Mouse (Mus musculus): Measurements from ENCODE around the gene Arhgef3. TPM values are rescaled to one million over a fixed set of nuclear protein-coding genes. Genes with fewer than 3 reads are reported as not detected.

Gene Arhgef3
- polyA plus RNA-seq, 1 experiment from 2014 or later: 5.4 TPM

GRCm38 (mm10) chr14:27075084-27075483 lies 39.6 kb upstream of the Arhgef3 start:
- peaks cover 21% of the 10 kb centered on the region for H3K4me1 ChIP-seq (ENCODE audit: control insufficient read depth, insufficient read depth, low read length)
- no peak overlapping the region for H3K4me2 ChIP-seq (ENCODE audit: low read depth, low read length)
- peak overlapping the region; percentile 56; the same call in 1 of the 2 replicates for H3K27ac ChIP-seq (replicated peaks; ENCODE audit: low read depth, low read length)
- H3K27me3 ChIP-seq (ENCODE audit: control insufficient read depth, insufficient read depth, low read length): no peaks in the 10 kb centered on the region
- H3K9me3 ChIP-seq (replicated peaks; ENCODE audit: control insufficient read depth, low read length): no peaks in the 10 kb centered on the region
- H3K9ac ChIP-seq (replicated peaks; ENCODE audit: low read length): no peak overlapping the region
- no peaks in the 10 kb centered on the region for H3K36me3 ChIP-seq (replicated peaks; ENCODE audit: control insufficient read depth, insufficient read depth, low read depth, low read length)
- WGBS: 39% methylated on average over 6 of the region's 6 CpGs
- H3K4me3 ChIP-seq (ENCODE audit: low read depth, low read length): no peak overlapping the region
- DNase-seq (ENCODE audit: low spot score) (peak; percentile 65), ATAC-seq (replicated peaks; ENCODE audit: insufficient number of reproducible peaks, low FRiP score, low TSS enrichment, low read depth) (no peak)

GRCm38 (mm10) chr14:27075909-27076521 lies 38.7 kb upstream of the Arhgef3 start:
- Histone ChIP-seq H3K36me3 (replicated peaks; ENCODE audit: control insufficient read depth, insufficient read depth, low read depth, low read length) (no peaks in the 10 kb centered on the region), H3K9ac (replicated peaks; ENCODE audit: low read length) (no peak overlapping the region), H3K27ac (replicated peaks; ENCODE audit: low read depth, low read length) (no peak overlapping the region), H3K4me3 (ENCODE audit: low read depth, low read length) (no peak overlapping the region), H3K4me2 (ENCODE audit: low read depth, low read length) (no peak overlapping the region), H3K9me3 (replicated peaks; ENCODE audit: control insufficient read depth, low read length) (no peaks in the 10 kb centered on the region), H3K4me1 (ENCODE audit: control insufficient read depth, insufficient read depth, low read length) (peaks cover 16% of the 10 kb centered on the region), H3K27me3 (ENCODE audit: control insufficient read depth, insufficient read depth, low read length) (no peaks in the 10 kb centered on the region)
- DNase-seq (ENCODE audit: low spot score) (no peak), ATAC-seq (replicated peaks; ENCODE audit: insufficient number of reproducible peaks, low FRiP score, low TSS enrichment, low read depth) (0 out of 2 replicates have a peak, but pooled peaks have one; percentile 35)
- WGBS: 68% methylated on average over 8 of the region's 8 CpGs

- no peak overlapping the region for H3K4me3 ChIP-seq (ENCODE audit: low read depth, low read length)
- H3K9ac ChIP-seq (replicated peaks; ENCODE audit: low read length): no peak overlapping the region
- DNase-seq (ENCODE audit: low spot score) (no peak), ATAC-seq (replicated peaks; ENCODE audit: insufficient number of reproducible peaks, low FRiP score, low TSS enrichment, low read depth) (no peak)
- no peak overlapping the region for H3K27ac ChIP-seq (replicated peaks; ENCODE audit: low read depth, low read length)
- H3K9me3 ChIP-seq (replicated peaks; ENCODE audit: control insufficient read depth, low read length): no peaks in the 10 kb centered on the region
- no peaks in the 10 kb centered on the region for H3K36me3 ChIP-seq (replicated peaks; ENCODE audit: control insufficient read depth, insufficient read depth, low read depth, low read length)
- H3K27me3 ChIP-seq (ENCODE audit: control insufficient read depth, insufficient read depth, low read length): no peaks in the 10 kb centered on the region
- peaks cover 13% of the 10 kb centered on the region for H3K4me1 ChIP-seq (ENCODE audit: control insufficient read depth, insufficient read depth, low read length)
- 81% methylated on average over 2 of the region's 2 CpGs for WGBS
- no peak overlapping the region for H3K4me2 ChIP-seq (ENCODE audit: low read depth, low read length)
Measured at GRCm38 (mm10) chr14:27076522-27076920, 38.2 kb upstream of the Arhgef3 start.

GRCm38 (mm10) chr14:27081536-27082275 lies 33.0 kb upstream of the Arhgef3 start:
- ATAC-seq (replicated peaks; ENCODE audit: insufficient number of reproducible peaks, low FRiP score, low TSS enrichment, low read depth) (no peak), DNase-seq (ENCODE audit: low spot score) (no peak)
- Histone ChIP-seq H3K27ac (replicated peaks; ENCODE audit: low read depth, low read length) (no peak overlapping the region), H3K4me1 (ENCODE audit: control insufficient read depth, insufficient read depth, low read length) (peaks cover 3% of the 10 kb centered on the region; the same call in 1 of the 2 replicates), H3K27me3 (ENCODE audit: control insufficient read depth, insufficient read depth, low read length) (no peaks in the 10 kb centered on the region), H3K9me3 (replicated peaks; ENCODE audit: control insufficient read depth, low read length) (no peaks in the 10 kb centered on the region), H3K9ac (replicated peaks; ENCODE audit: low read length) (no peak overlapping the region), H3K4me2 (ENCODE audit: low read depth, low read length) (no peak overlapping the region), H3K4me3 (ENCODE audit: low read depth, low read length) (no peak overlapping the region), H3K36me3 (replicated peaks; ENCODE audit: control insufficient read depth, insufficient read depth, low read depth, low read length) (no peaks in the 10 kb centered on the region; the same call in 1 of the 2 replicates)
- 68% methylated on average over 5 of the region's 5 CpGs for WGBS

DNA sequence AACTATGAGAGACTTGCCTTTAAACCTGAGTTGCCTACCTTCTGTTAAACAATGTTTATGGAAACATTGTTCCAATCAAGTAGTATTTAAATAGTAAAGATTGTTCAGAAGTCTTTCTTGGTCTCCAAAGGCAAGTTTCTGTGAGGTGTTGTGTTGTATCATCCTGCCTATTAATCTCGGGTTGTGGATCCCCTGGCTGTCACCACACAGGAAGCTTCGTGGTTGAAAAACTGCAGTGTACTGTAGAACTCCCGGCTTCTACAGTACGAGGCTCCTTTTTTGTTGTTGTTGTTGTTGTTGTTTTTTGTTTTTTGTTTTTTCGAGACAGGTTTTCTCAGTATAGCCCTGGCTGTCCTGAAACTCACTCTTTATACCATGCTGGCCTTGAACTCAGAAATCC lies 29.2 kb upstream of the Arhgef3 start:
- 77% methylated on average over 5 of the region's 5 CpGs for WGBS
- Histone ChIP-seq H3K4me2 (ENCODE audit: low read depth, low read length) (no peak overlapping the region), H3K4me3 (ENCODE audit: low read depth, low read length) (no peak overlapping the region), H3K27ac (replicated peaks; ENCODE audit: low read depth, low read length) (no peak overlapping the region), H3K9ac (replicated peaks; ENCODE audit: low read length) (no peak overlapping the region), H3K9me3 (replicated peaks; ENCODE audit: control insufficient read depth, low read length) (no peaks in the 10 kb centered on the region), H3K36me3 (replicated peaks; ENCODE audit: control insufficient read depth, insufficient read depth, low read depth, low read length) (no peaks in the 10 kb centered on the region; the same call in 1 of the 2 replicates), H3K4me1 (ENCODE audit: control insufficient read depth, insufficient read depth, low read length) (peaks cover 3% of the 10 kb centered on the region; the same call in 1 of the 2 replicates), H3K27me3 (ENCODE audit: control insufficient read depth, insufficient read depth, low read length) (no peaks in the 10 kb centered on the region)
- no peak for DNase-seq (ENCODE audit: low spot score)
- no peak for ATAC-seq (replicated peaks; ENCODE audit: insufficient number of reproducible peaks, low FRiP score, low TSS enrichment, low read depth)

- peak; percentile 70 for DNase-seq (ENCODE audit: low spot score)
- no peak overlapping the region for H3K9ac ChIP-seq (replicated peaks; ENCODE audit: low read length)
- peaks cover 3% of the 10 kb centered on the region; the same call in 1 of the 2 replicates for H3K4me1 ChIP-seq (ENCODE audit: control insufficient read depth, insufficient read depth, low read length)
- no peaks in the 10 kb centered on the region for H3K9me3 ChIP-seq (replicated peaks; ENCODE audit: control insufficient read depth, low read length)
- 32% methylated on average over 4 of the region's 4 CpGs for WGBS
- H3K4me2 ChIP-seq (ENCODE audit: low read depth, low read length): no peak overlapping the region
- H3K27me3 ChIP-seq (ENCODE audit: control insufficient read depth, insufficient read depth, low read length): no peaks in the 10 kb centered on the region
- H3K27ac ChIP-seq (replicated peaks; ENCODE audit: low read depth, low read length): no peak overlapping the region
- no peaks in the 10 kb centered on the region; the same call in 1 of the 2 replicates for H3K36me3 ChIP-seq (replicated peaks; ENCODE audit: control insufficient read depth, insufficient read depth, low read depth, low read length)
- ATAC-seq (replicated peaks; ENCODE audit: insufficient number of reproducible peaks, low FRiP score, low TSS enrichment, low read depth): 0 out of 2 replicates have a peak, but pooled peaks have one; percentile 23
- no peak overlapping the region for H3K4me3 ChIP-seq (ENCODE audit: low read depth, low read length)
Measured at GRCm38 (mm10) chr14:27085999-27086398, 28.7 kb upstream of the Arhgef3 start.

DNA sequence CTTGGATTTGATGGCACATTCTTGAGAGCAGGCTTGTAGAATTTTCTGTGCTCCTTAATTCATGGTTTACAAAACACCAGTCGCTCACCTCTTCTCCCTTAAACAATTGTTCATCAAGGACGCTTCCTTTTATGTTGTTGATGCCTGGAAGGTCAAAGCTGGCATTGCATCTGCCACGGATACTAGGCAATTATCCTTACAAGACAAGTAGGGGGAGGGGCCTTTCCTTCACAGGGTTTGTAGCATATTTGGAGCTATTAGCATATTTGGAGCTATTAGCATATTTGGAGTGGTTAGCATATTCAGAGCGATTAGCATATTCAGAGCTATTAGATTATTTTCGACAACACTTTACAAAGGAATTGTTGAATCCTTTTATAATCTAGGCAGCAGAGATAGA lies 20.5 kb upstream of the Arhgef3 start:
- WGBS: 64% methylated on average over 5 of the region's 5 CpGs
- Histone ChIP-seq H3K4me3 (ENCODE audit: low read depth, low read length) (no peak overlapping the region), H3K9ac (replicated peaks; ENCODE audit: low read length) (no peak overlapping the region), H3K27me3 (ENCODE audit: control insufficient read depth, insufficient read depth, low read length) (no peaks in the 10 kb centered on the region), H3K27ac (replicated peaks; ENCODE audit: low read depth, low read length) (no peak overlapping the region), H3K4me2 (ENCODE audit: low read depth, low read length) (no peak overlapping the region), H3K4me1 (ENCODE audit: control insufficient read depth, insufficient read depth, low read length) (no peaks in the 10 kb centered on the region), H3K36me3 (replicated peaks; ENCODE audit: control insufficient read depth, insufficient read depth, low read depth, low read length) (no peaks in the 10 kb centered on the region; the same call in 1 of the 2 replicates), H3K9me3 (replicated peaks; ENCODE audit: control insufficient read depth, low read length) (no peaks in the 10 kb centered on the region)
- DNase-seq (ENCODE audit: low spot score) (no peak), ATAC-seq (replicated peaks; ENCODE audit: insufficient number of reproducible peaks, low FRiP score, low TSS enrichment, low read depth) (no peak)

GRCm38 (mm10) chr14:27096133-27096532 lies 18.6 kb upstream of the Arhgef3 start:
- Histone ChIP-seq H3K9ac (replicated peaks; ENCODE audit: low read length) (no peak overlapping the region), H3K9me3 (replicated peaks; ENCODE audit: control insufficient read depth, low read length) (no peaks in the 10 kb centered on the region), H3K4me2 (ENCODE audit: low read depth, low read length) (no peak overlapping the region), H3K36me3 (replicated peaks; ENCODE audit: control insufficient read depth, insufficient read depth, low read depth, low read length) (peaks cover 5% of the 10 kb centered on the region; the same call in 1 of the 2 replicates), H3K27me3 (ENCODE audit: control insufficient read depth, insufficient read depth, low read length) (no peaks in the 10 kb centered on the region), H3K4me3 (ENCODE audit: low read depth, low read length) (no peak overlapping the region), H3K4me1 (ENCODE audit: control insufficient read depth, insufficient read depth, low read length) (no peaks in the 10 kb centered on the region), H3K27ac (replicated peaks; ENCODE audit: low read depth, low read length) (no peak overlapping the region)
- no peak; the same call in 1 of the 2 replicates for ATAC-seq (replicated peaks; ENCODE audit: insufficient number of reproducible peaks, low FRiP score, low TSS enrichment, low read depth)
- DNase-seq (ENCODE audit: low spot score): no peak
- WGBS: 73% methylated on average over 9 of the region's 9 CpGs
